Mouse (Mus musculus) liver, embryonic 14.5 days (tissue): ENCODE measurements around the gene Kif18a. TPM values are rescaled to one million over a fixed set of nuclear protein-coding genes. Genes with fewer than 3 reads are reported as not detected.

Experiments used
- ATAC-seq: fragments of 200-750 bp; cut with Nextera tagmentation; 2 replicates; pipeline ENCODE4 v1.8.0; 2017; ENCODE audit warnings: moderate number of reproducible peaks, mild to moderate bottlenecking, moderate library complexity; ENCODE audit not compliant: insufficient read depth
- DNase-seq, 3 experiments: peaks; one replicate each; pipeline ENCODE4 v3.0.0-alpha.2; 2012 to 2013; ENCODE audit warnings: low read depth in 3 of 3, low spot score in 3 of 3
- H3K27ac ChIP-seq: fragments of 300-500 bp; sonication (generic); 2 replicates; pipeline ENCODE4 v1.5.1; 2014; ENCODE audit warnings: moderate library complexity, mild to moderate bottlenecking, control low read depth, inconsistent platforms
- H3K27me3 ChIP-seq: fragments of 300-500 bp; sonication (generic); 2 replicates; pipeline ENCODE4 v1.6.1; 2014; ENCODE audit warnings: mild to moderate bottlenecking, low read length, moderate library complexity; ENCODE audit not compliant: control insufficient read depth, insufficient read depth
- H3K36me3 ChIP-seq: fragments of 300-500 bp; sonication (generic); replicated peaks from 2 replicates; pipeline ENCODE4 v1.6.1; 2014; ENCODE audit warnings: low read depth; ENCODE audit not compliant: control insufficient read depth, insufficient read depth
- H3K4me1 ChIP-seq, 2 experiments: fragments of 200-500 bp in 1 of 2; fragments of 300-500 bp in 1 of 2; sonication (generic) in 1 of 2; replicated peaks; 2 replicates each; pipeline ENCODE4 v1.6.1; 2012 to 2014; ENCODE audit warnings: antibody characterized with exemption in 1 of 2, inconsistent platforms in 1 of 2, low read length in 1 of 2; ENCODE audit not compliant: control insufficient read depth in 2 of 2, insufficient read depth in 2 of 2
- H3K4me2 ChIP-seq: fragments of 300-500 bp; sonication (generic); 2 replicates; pipeline ENCODE4 v1.6.1; 2014; ENCODE audit warnings: low read depth, mild to moderate bottlenecking, control low read depth, moderate library complexity
- H3K4me3 ChIP-seq, 2 experiments: fragments of 200-500 bp in 1 of 2; fragments of 300-500 bp in 1 of 2; sonication (generic) in 1 of 2; 2 replicates each; pipeline ENCODE4 v1.5.1; 2012 to 2014; ENCODE audit warnings: low read depth in 2 of 2, low read length in 2 of 2, mild to moderate bottlenecking in 2 of 2, control low read depth in 1 of 2, inconsistent platforms in 1 of 2, moderate library complexity in 1 of 2; ENCODE audit not compliant: insufficient read depth in 1 of 2
- H3K9ac ChIP-seq: fragments of 300-500 bp; sonication (generic); replicated peaks from 2 replicates; pipeline ENCODE4 v1.6.1; 2014; ENCODE audit warnings: mild to moderate bottlenecking, control low read depth, moderate library complexity
- H3K9me3 ChIP-seq: fragments of 300-500 bp; sonication (generic); 2 replicates; pipeline ENCODE4 v1.6.1; 2016; ENCODE audit warnings: low read length, mixed read lengths; ENCODE audit not compliant: control insufficient read depth
- CTCF ChIP-seq: IDR thresholded peaks from 2 replicates; pipeline ENCODE4 v1.5.1; 2016; ENCODE audit warnings: antibody characterized with exemption, low read depth, control low read depth
- EP300 ChIP-seq: IDR thresholded peaks from 2 replicates; pipeline ENCODE4 v1.6.1; 2016; ENCODE audit warnings: antibody characterized with exemption, low read depth
- WGBS: fragments of 180-500 bp; shearing (Covaris S2); extraction: QIAGEN DNeasy Blood & Tissue Kit; methylation state at CpG from one replicate; pipeline ENCODE4 v1.1.7; 2014; ENCODE audit not compliant: insufficient replicate concordance; 5-methylcytosine and 5-hydroxymethylcytosine counted together
- polyA plus RNA-seq, 2 experiments: library from polyadenylated mRNA; depleted of rRNA in 1 of 2; stranded (reverse) in 1 of 2; unstranded in 1 of 2; fragments of >200 nt; fragmentation: Nextera tagmentation in 1 of 2; extraction: Ambion mirVana in 1 of 2; gene quantifications; 2 replicates each; pipeline versions ENCODE4 v1.2.1 to v1.2.3; 2012 to 2014

Kif18a gene
- 6.3 and 12.1 TPM in 2 replicates for polyA plus RNA-seq (2012; rRNA removed)
- 31.9 and 33.8 TPM in 2 replicates for polyA plus RNA-seq (2014; fragmentation: Nextera tagmentation; extraction: Ambion mirVana)

GRCm38 (mm10) chr2:109280600-109281340 lies at the start of gene Kif18a, which contains the start of gene Mettl15:
Gene Kif18a (plus strand): TSS chr2:109280738.
Gene Mettl15 (minus strand): TSS chr2:109280748.
- peaks cover 18 to 21% of the 10 kb centered on the region in 2 experiments for H3K4me1 ChIP-seq
- H3K4me2 ChIP-seq, result peak within 1 kb of the TSS; percentile 88
- TF ChIP-seq CTCF (no peak), EP300 (no peak)
- peak within 1 kb of the TSS; percentile 95 for H3K9ac ChIP-seq
- H3K4me3 ChIP-seq, result peak within 1 kb of the TSS; percentile 90 to 95
- peak within 1 kb of the TSS; percentile 77 for H3K27ac ChIP-seq
- H3K36me3 ChIP-seq, result no peaks in the 10 kb centered on the region
- ATAC-seq (peak; percentile 94), DNase-seq (peak; percentile 97 to 98 (median 97))
- H3K27me3 ChIP-seq, result no peaks in the 10 kb centered on the region
- H3K9me3 ChIP-seq, result no peaks in the 10 kb centered on the region
- under 1% methylated on average over 51 of the region's 51 CpGs for WGBS

GRCm38 (mm10) chr2:109233876-109234275 lies 46.7 kb upstream of the Kif18a start:
- no peak for ATAC-seq

GRCm38 (mm10) chr2:109235741-109236140 lies 44.8 kb upstream of the Kif18a start:
- Histone ChIP-seq H3K36me3 (no peaks in the 10 kb centered on the region), H3K4me3 (no peak overlapping the region), H3K27me3 (no peaks in the 10 kb centered on the region), H3K27ac (no peak overlapping the region), H3K4me1 (no peaks in the 10 kb centered on the region), H3K9ac (no peak overlapping the region), H3K4me2 (no peak overlapping the region), H3K9me3 (no peaks in the 10 kb centered on the region)
- WGBS, result 63% methylated on average over 1 of the region's 1 CpGs
- DNase-seq (no peak), ATAC-seq (no peak)
- TF ChIP-seq CTCF (no peak), EP300 (no peak)

More at GRCm38 (mm10) chr2:109233876-109234275, 46.7 kb upstream of the Kif18a start:
- no peak for DNase-seq
- Histone ChIP-seq H3K27ac (no peak overlapping the region), H3K4me2 (no peak overlapping the region), H3K36me3 (no peaks in the 10 kb centered on the region), H3K9ac (no peak overlapping the region), H3K9me3 (no peaks in the 10 kb centered on the region), H3K4me1 (no peaks in the 10 kb centered on the region), H3K27me3 (no peaks in the 10 kb centered on the region), H3K4me3 (no peak overlapping the region)
- 62% methylated on average over 4 of the region's 4 CpGs for WGBS
- TF ChIP-seq CTCF (no peak), EP300 (no peak)

GRCm38 (mm10) chr2:109241947-109242346 lies 38.6 kb upstream of the Kif18a start:
- Histone ChIP-seq H3K27ac (no peak overlapping the region), H3K9ac (no peak overlapping the region), H3K27me3 (no peaks in the 10 kb centered on the region), H3K4me1 (no peaks in the 10 kb centered on the region), H3K4me2 (no peak overlapping the region), H3K36me3 (no peaks in the 10 kb centered on the region), H3K9me3 (no peaks in the 10 kb centered on the region), H3K4me3 (no peak overlapping the region)
- DNase-seq, result no peak
- ATAC-seq, result no peak
- WGBS, result 63% methylated on average over 3 of the region's 3 CpGs
- TF ChIP-seq CTCF (no peak), EP300 (no peak)

GRCm38 (mm10) chr2:109262779-109263178 lies 17.8 kb upstream of the Kif18a start:
- 85% methylated on average over 1 of the region's 1 CpGs for WGBS
- Histone ChIP-seq H3K27ac (no peak overlapping the region), H3K27me3 (no peaks in the 10 kb centered on the region), H3K9me3 (no peaks in the 10 kb centered on the region), H3K4me3 (no peak overlapping the region), H3K36me3 (no peaks in the 10 kb centered on the region), H3K4me2 (no peak overlapping the region), H3K9ac (no peak overlapping the region), H3K4me1 (no peaks in the 10 kb centered on the region)
- no peak for ATAC-seq
- DNase-seq, result no peak
- TF ChIP-seq CTCF, result no peak
- no peak for TF ChIP-seq EP300
